Mouse (Mus musculus) heart, postnatal 4 days (tissue): Measurements from ENCODE around the gene Mmel1. TPM values are rescaled to one million over a fixed set of nuclear protein-coding genes. Genes with fewer than 3 reads are reported as not detected.
A peak's percentile ranks its signal among the peaks of the same experiment; 100 is the strongest.

Experiments
- DNase-seq: peaks from one replicate; pipeline ENCODE4 v3.0.0; 2021
- total RNA-seq, 2 experiments: library from RNA; stranded (reverse); gene quantifications; 2 replicates each; pipeline ENCODE4 v1.2.3; 2021

Gene Mmel1
- total RNA-seq, result under 1 TPM; 0.21 to 0.72 TPM

DNA sequence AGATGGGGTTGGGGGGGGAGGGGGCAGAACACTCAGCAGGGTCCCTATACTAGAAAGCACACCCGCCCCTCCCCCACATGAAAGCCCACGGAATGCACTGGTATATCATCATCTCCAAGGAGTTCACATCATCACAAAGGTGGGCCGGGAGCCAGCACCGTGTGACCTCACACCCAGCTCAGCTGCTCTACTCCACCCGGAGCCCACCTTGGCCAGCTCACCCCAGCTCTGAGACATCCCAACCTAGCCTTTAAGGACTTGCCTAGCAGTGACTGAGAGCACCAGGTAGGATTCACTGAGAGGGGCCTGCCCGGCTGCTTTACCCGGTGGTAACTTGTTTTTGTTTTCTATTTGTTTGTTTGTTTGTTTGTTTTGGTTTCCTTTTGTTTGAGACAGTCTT, at the start of gene Mmel1:
Gene Mmel1 (plus strand): TSS at position 146 of the 400 bp plus-strand sequence.
- no peak for DNase-seq

DNA sequence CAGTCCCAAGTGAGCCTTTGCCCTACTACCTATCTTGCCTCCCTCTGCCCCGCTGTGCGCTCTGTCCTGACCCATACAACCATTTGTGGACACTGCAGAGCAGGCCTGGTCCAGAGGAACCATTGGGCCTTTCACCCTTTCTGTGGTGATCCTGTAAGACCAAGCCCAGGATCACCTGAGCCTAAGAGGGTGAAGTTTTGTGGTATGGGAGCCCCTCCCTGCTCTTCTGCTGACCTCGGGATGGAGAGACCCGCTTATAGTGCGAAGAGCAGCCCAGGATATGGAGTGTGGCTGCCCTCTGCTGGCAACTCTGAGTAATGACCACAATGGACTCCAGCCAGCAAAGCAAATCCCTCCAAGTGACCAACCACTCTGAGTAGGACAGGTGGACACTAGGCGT, 43.7 kb upstream of the Mmel1 start:
- peak; percentile 77 for DNase-seq

DNA sequence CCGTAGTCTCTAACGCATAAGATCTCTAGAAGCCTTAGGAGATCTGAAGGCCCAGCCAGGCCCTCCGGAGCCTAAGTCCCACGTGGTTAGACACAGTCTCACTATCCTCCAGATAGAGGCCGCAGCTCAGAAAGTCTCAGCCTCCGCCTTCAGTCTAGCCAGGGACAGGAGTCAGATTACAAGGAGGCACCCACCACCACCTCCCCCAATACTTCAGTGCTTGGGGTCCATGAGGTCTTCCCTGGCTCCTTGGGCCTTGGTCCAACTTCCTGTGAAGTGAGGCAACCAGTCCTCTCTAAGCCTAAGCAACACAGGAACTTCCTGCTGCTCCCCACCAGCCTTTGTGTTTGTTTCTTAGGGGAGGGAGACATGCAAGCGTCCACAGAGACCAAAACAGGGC, 43.2 kb upstream of the Mmel1 start:
- no peak for DNase-seq

DNA sequence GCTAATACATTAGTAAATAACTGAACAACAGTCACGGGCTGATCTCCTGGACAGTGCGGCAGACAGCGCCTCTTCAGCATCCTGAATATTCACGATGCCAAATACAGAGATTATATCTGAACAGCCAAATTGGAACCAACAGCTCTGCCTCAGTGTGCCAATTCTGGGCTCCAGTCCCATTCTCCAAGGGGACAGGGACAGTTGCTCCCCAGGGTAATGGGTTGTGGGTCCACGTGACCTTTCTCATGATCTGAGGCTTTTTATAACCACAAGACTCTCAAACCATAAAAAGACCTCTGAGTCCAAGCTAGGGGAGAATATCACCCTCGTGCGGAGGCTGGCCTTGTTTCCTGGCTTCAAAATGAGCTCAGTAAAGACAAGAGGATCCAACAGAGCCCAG, 42.2 kb upstream of the Mmel1 start:
- DNase-seq, result no peak

DNA sequence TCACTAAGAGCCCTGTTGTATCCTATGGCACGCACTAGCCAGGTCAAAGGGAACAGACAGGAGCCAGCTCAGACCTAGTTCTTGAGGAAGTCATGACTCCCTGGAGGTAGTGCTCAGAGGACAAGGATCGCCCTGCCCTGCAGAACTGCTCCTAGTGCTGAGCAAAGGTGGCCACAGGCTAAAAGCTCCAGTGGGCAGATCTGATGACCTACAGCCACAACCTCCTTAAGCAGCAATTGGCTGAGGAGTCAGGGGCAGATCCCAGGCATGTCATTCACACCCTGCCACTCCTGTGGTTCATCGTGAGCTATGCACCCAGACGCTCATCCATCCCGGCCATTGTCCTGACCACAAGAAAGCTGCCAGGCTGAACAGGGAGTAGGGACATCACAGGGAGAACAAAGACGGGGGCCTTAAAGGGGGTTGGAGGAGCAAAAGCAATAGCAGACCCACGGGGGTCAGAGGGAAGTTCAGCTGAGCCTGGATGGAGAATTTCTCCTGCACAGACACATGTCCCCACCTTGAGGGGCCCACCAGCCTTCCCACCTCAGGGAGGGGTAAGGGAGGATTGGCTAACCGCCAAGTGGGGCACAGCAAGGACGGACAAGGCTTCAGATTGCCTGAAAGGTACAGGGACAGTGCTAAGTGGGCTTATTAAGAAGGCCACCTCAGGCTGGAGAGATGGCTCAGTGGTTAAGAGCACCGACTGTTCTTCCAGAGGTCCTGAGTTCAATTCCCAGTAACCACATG, 41.3 kb upstream of the Mmel1 start:
- DNase-seq, result peak; percentile 15

DNA sequence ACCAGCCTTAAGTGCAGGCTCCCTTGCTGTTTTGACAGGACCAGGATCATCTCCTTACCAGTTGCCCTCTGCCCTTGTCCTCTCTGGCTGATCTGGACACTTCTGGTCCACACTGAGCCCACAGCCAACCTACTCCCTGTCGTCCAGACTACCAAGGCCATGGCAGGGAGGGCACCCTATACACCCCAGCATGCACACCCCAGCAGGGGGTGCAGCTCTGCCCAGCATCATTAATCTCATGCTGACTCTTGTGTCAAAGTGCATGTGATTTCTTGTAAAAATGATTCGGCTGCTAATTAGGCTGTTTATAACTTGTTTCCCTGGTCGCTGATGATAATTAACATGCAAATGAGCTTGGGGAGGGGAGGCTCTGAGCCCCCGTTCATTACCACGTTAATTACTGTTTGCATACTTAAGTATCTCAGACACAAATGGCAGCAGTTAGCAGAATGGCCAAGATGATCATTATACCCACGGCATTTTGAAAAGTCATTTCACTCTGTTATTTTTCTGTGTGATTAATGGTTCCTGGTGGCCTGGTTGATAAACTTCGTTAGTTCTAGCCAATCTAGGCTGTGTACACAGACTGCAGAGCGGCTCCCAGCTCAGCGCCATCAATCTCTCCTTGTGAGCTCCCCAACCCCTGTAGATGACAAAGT, 37.3 kb upstream of the Mmel1 start:
- no peak for DNase-seq

DNA sequence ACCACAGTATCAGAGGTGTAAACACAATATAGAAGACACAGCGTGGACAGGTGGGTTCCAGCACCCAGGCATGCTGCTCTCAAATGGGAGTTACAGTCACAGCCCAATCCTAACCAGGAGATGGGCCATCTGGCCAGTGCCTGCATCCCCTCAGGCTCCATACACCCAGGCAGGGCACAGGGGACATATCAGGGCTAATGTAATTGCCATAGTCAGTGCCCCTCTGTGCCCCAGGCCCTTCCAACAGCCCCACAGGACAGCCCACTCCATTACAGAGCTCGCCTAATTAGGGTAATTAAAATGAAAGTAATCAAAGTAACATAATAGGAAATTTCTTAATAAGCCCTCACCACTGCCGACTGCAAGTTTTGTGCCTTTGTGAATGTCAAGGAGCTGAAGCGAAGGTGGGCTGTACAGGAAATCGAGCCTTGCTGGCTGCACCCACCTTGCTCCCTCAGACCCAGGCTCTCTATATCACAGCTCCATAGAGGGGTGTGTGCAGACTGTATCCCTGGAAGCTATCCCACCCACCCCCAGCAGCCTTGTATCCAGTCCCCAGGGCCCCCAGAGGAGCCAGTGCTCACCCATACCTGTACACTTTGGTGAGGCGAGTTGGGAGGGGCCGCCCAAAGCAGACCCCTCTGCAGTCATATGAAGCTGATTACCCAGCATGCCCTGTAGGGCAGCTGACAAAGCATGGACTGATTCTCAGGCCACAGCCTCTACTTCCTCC, 33.0 kb upstream of the Mmel1 start:
- DNase-seq, result no peak

DNA sequence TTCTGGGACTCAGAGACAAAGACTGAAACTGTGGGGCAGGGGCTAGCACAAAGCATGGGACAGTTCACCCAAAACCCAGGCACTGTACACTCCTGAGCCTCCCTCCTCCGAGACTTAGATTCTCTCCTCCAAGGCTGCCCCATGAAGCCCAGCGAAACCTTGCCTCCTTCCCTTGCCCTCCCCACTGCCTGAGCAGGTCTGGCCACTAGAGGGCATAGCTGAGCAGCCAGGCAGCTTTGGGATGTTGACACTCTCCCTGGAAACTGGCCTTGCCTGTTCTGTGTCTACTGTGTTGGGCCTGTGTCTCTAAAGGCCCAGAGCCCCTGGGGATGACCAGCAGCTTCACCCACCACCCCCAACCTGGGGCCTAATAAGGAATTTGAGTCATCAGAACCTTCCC, 32.2 kb upstream of the Mmel1 start, which contains the start of gene Ttc34:
Gene Ttc34 (plus strand): TSS at position 290 of the 400 bp plus-strand sequence.
- DNase-seq, result peak; percentile 79

DNA sequence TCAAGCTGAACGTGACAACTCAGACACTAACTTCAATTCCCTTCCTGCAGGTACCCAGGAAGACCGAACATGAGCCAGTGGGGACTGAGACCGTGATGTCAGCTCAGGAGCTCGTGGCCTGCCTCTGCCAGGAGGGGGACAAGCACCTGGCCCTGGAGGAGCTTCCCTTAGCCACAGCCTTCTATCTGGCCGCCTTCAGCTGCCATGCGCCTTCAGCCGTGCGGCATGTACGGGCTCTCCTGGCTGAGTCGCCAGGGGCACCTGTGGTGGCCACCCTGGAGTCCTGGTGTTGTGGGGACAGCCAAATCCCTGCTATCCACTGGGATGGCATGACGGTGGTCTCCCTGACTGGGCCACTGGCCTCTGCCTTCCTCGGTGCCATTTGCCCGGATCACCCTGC, 30.6 kb upstream of the Mmel1 start:
- no peak for DNase-seq

DNA sequence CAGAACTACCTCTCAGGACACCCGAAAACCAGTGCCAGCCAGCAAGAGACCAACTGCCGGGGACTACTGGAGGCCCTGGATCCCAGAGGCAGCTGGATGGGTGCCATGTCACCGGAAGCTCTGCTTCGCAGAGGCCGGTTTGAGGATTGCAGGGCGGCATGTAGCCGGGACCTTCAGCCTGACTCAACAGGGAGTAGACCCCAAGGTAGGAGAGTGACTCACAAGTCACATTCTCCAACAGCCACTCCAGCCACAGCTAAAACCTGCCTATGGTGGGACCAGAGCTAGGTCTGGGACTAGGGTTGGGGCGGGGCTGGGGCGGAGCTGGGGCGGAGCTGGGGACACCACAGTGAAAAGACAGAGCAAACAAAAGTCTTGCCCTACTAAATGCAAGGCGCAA, 30.0 kb upstream of the Mmel1 start:
- peak; percentile 28 for DNase-seq

DNA sequence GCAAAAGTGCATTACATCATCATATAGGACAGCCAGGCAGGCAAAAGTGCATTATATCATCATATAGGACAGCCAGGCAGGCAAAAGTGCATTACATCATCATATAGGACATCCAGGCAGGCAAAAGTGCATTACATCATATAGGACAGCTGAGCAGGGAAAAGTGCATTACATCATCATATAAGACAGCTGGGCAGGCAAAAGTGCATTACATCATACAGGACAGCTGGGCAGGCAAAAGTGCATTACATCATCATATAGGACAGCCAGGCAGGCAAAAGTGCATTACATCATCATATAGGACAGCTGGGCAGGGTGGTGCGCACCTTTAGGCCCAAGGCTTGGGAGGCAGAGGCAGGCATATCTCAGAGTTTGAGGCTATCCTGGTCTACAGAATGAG, 16.7 kb upstream of the Mmel1 start:
- peak; percentile 2 for DNase-seq

DNA sequence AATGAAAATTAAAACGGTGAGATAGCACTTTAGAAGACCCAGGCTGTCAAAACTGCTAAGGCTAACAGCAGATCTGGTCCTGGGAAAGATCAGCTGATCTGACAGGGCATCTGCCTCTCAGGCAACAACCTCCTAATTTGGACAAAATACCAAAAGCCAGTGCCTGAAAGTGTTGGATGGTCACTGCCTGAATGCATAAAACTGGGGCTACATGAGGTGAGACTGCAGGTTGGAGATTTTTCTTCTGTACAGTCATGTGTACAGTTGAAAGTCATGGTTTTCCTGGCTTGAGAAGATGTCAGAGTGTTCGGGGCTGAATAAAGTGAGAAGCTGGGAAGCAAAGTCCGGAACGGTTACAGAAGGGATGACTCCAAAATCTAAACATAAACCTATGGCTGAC, 15.5 kb upstream of the Mmel1 start:
- DNase-seq, result peak; percentile 2

DNA sequence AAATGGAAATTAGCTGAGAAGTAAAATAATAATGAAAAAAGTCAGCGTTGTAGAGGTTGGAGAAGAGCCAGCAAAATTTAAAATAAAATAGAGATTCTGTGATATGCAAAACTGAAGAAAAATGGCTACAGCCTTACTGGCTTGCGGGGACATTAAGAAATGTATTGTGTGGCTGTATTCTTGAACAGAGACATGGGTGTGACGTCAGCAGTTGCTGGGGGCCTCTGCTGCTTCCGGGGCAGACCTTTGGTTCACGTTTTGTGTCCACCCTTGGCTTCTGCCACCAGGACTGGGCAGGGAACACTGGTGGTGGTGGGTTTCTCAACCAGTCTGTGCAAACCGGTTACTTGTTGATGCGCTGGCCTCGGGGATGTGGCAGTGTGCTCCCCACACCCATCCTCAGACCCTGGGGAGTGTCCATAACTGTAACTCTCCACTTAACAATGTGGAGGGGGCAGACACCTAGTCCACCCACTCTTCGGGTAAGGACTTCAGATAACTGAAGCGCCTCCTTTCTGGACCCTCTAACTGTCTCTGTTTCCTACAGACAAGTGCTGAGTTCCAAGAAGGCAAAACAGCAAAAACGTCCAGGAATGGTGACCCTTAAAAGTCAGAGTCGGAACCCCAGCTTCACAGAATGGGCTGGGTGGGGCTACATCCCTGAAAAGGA, 14.6 kb upstream of the Mmel1 start:
- peak; percentile 16 for DNase-seq

DNA sequence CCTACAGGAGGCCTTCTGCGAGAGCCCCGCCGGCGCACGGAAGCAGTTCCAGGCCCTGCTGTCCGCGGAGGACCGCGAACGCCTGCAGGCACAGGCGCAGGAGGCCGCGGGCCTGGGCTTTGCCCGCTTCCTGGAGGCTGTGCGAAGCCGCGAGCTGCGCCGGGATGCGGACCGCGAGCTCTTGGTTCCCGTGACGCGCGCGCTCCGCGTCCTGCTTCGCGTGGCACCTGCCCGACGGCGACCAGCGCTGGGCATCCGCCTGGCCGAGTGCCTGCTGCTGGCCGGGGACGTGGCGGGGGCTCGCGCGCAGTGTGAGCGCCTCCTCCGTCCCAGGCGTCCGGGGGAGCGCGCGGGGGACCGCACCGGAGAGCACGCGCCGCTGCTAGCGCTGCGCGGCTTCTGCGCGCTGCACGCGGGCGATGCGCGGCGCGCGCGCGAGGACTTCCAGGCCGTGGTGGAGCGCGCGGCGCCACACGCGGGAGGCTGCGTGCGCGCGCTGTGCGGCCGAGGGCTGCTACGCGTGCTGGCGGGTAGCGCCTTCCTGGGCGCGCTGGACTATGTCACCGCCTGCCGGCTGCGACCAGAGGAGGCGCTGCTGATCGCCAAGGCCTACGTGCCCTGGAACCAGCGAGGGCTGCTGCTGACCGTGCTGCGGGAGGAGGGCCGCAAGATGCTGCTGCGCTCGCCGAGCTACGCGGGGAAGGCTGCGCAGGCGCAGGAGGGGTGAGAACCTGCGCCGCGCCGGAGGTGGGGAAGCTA, 13.5 kb upstream of the Mmel1 start:
- peak; percentile 82 for DNase-seq

DNA sequence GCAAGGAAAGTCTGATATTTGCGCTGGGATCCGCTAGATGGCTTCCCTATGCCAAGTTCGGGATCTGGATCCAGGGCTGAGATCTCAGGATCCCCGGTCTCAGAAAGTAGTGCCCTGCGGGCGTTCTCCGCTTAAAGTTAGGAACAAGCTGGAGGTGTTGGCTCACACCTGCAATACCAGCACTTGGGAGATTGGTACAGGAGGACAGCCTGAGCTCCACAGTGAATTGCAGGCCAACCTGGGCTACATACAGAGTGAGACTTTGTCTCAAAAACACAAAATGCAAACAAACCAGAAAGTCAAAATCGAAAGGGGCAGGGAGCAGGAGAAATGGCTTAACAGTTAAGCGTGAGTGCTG, 12.9 kb upstream of the Mmel1 start:
- no peak for DNase-seq

DNA sequence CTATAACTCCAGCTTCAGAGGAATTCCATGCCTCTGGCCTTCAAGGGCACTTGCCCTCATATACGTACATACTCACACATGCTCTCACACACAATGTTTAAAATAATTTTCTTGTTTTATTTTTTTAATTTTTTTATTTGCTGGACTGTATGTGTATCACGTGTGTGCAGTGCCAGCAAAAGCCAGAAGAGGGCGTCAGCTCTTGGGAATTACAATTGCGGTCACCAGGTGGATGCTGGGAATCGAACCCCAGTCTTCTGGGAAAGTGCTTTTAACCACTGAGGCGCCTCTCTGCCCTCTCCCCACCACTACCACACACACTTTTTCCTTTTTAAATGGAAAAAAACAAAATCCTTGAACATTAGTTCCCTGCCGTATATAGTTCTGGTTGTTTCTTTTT, 12.5 kb upstream of the Mmel1 start:
- peak; percentile 6 for DNase-seq

DNA sequence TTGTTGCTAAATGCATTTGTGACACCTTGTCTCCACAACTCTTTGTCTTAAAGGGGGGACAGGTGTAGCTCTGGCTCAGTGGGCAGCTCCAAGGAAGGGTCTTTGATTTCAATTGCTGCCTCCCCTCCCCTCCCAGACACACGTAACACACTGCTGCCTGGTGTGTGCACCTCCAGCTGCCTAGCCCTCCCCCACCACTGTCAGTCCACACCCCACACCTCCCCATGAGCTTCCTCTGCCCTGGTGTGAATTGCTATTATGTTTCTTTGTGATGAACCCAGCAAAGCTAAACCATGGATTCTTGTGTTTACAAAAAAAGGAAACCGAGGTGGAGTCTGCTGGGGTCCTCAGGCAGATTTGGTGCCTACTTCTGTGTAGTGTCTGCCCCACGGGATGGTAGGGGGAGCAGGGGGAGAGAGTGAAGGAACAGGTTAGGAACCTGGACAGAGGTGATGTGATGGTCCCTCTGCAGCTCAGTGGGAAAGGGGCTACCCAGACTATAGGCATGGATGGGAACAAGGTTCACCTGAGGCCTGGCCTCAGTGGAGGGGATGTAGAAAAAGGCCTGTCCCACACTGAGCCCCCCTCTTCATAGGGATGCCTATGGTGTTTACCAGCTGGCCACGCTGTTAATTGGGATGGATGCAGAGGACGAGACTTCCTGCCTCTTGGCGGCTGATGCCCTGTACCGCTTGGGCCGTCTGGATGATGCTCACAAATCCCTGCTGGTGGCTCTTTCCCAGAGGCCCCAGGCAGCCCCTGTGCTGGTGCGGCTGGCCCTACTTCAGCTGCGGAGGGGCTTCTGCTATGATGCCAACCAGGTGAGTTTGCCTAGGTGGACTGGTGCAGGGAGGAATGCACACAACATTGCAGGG, 11.8 kb upstream of the Mmel1 start:
- peak; percentile 4 for DNase-seq

DNA sequence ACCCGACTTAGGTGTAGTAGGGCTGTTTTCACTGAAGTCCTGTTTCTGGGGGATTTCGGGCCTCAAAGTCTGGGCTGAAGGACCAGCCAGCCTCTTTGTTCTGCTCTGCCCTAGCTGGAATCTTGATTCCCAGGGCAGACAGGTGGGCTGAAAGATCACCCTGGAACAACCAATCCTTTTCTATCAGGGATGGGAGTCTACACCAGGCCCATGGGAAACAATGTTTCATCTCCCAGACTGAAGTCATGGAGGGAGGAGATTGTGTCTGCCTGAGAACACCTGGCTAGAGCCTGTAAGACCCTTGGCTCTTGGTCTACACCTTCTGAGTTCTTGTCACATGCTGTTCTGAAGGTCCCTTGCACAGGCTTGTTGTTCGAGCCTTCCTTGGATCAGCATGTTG, 10.8 kb upstream of the Mmel1 start:
- DNase-seq, result peak; percentile 2

DNA sequence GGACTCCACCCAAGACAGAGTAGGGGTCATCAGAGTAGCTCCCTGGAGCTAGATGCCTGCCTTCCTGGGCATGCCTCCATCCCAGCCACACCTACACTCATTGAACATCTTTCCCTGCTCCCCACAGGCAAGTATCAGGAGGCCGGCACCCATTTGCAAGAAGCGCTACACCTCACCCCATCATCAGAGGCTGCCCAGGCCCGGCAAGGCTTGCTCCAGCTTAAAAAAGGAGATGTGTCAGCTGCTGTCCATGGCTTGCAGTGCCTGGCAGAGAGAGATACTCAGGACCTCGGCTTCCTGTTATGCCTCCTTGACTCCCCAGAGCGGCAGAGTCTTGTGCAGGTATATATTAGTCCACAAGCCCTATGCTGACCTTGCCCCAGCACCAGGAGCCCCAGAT, 7.4 kb upstream of the Mmel1 start:
- DNase-seq, result no peak

DNA sequence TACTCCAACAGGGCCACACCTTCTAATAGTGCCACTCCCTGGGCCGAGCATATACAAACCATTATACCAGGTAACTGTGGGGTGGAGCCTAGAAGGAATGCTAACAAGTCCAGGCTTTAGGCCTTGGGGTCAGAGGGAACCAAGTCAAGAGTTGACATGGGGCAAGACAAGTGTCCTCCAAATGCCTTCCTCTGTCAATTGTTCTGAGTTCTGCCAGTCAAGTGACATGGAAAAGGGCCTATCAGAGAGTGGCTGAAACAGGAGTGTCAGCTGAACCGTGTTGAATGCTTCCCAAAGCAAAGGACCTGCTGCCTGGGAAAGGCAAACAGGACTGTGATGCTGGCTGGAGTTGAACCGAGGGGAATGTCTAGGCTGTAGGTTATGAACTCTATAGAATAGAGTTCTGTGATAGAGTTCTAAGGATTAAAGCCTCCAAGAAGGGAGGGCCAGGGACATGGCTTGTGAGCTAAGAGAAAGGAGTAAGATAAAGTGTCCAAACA, 5.9 kb upstream of the Mmel1 start:
- peak; percentile 5 for DNase-seq

DNA sequence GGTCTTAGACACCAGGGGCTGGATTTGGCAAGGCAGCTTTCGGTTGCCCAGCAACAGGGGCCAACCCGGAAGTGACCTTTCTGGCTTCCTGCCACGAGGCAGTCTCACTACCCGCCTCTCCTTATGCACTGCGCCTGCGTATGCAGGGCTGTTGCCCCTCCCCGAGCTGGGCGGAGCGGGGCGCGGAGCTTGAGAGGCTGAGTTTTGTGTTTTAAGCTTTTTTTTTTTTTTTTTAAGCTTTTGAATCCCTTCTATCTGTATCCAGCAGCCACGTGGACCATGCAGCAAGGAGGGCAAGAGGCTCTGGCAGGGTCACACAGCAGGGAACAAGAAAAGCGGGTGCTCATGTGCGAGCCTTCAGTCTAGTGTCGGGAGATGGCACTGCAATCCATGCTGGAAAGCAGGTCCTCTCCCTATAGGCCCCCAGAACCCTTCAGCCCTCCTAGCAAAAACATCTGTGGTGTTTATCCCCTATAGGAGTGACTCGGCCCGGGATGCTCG, 5.1 kb upstream of the Mmel1 start:
- peak; percentile 96 for DNase-seq
